Mouse (Mus musculus): ENCODE data around the gene Gm10271. TPM values are rescaled to one million over a fixed set of nuclear protein-coding genes. Genes with fewer than 3 reads are reported as not detected.

The Gm10271 gene
- polyA plus RNA-seq, 1 experiment = not detected

- no peak for DNase-seq
- Histone ChIP-seq H3K36me3 (ENCODE audit: control insufficient read depth, insufficient read depth, low read length) (peaks cover 12% of the 10 kb centered on the region), H3K4me1 (ENCODE audit: control insufficient read depth, insufficient read depth, low read length) (no peaks in the 10 kb centered on the region), H3K27me3 (replicated peaks; ENCODE audit: control insufficient read depth, insufficient read depth, low read length) (no peaks in the 10 kb centered on the region), H3K4me3 (ENCODE audit: insufficient read depth, low read depth, low read length) (no peak overlapping the region), H3K27ac (ENCODE audit: insufficient read depth, low read depth, low read length) (no peak overlapping the region)
- WGBS = 64% methylated on average over 8 of the region's 8 CpGs
- TF ChIP-seq POLR2A (IDR thresholded peaks at IDR 0.05; ENCODE audit: low read depth, low read length) (no peak), CTCF (conservative IDR thresholded peaks at IDR 0.05; ENCODE audit: insufficient read depth, insufficient read length, low read depth, low read length) (no peak)
Measured at GRCm38 (mm10) chr10:116916581-116916980, 55.8 kb downstream of the Gm10271 start.

GRCm38 (mm10) chr10:116915286-116915685 lies 57.1 kb downstream of the Gm10271 start:
- no peak overlapping the region for H3K27ac ChIP-seq (ENCODE audit: insufficient read depth, low read depth, low read length)
- H3K27me3 ChIP-seq (replicated peaks; ENCODE audit: control insufficient read depth, insufficient read depth, low read length) = no peaks in the 10 kb centered on the region
- WGBS = 87% methylated on average over 8 of the region's 8 CpGs
- H3K4me1 ChIP-seq (ENCODE audit: control insufficient read depth, insufficient read depth, low read length) = no peaks in the 10 kb centered on the region
- peaks cover 18% of the 10 kb centered on the region for H3K36me3 ChIP-seq (ENCODE audit: control insufficient read depth, insufficient read depth, low read length)
- DNase-seq = no peak
- no peak overlapping the region for H3K4me3 ChIP-seq (ENCODE audit: insufficient read depth, low read depth, low read length)
- TF ChIP-seq CTCF (conservative IDR thresholded peaks at IDR 0.05; ENCODE audit: insufficient read depth, insufficient read length, low read depth, low read length) = no peak
- TF ChIP-seq POLR2A (IDR thresholded peaks at IDR 0.05; ENCODE audit: low read depth, low read length) = no peak

GRCm38 (mm10) chr10:116914586-116914985 lies 57.8 kb downstream of the Gm10271 start:
- no peak for TF ChIP-seq POLR2A (IDR thresholded peaks at IDR 0.05; ENCODE audit: low read depth, low read length)
- TF ChIP-seq CTCF (conservative IDR thresholded peaks at IDR 0.05; ENCODE audit: insufficient read depth, insufficient read length, low read depth, low read length) = no peak
- WGBS = 71% methylated on average over 9 of the region's 9 CpGs
- Histone ChIP-seq H3K27ac (ENCODE audit: insufficient read depth, low read depth, low read length) (no peak overlapping the region), H3K36me3 (ENCODE audit: control insufficient read depth, insufficient read depth, low read length) (peaks cover 22% of the 10 kb centered on the region), H3K4me3 (ENCODE audit: insufficient read depth, low read depth, low read length) (no peak overlapping the region), H3K27me3 (replicated peaks; ENCODE audit: control insufficient read depth, insufficient read depth, low read length) (no peaks in the 10 kb centered on the region), H3K4me1 (ENCODE audit: control insufficient read depth, insufficient read depth, low read length) (no peaks in the 10 kb centered on the region)
- no peak for DNase-seq

GRCm38 (mm10) chr10:116913647-116914273 lies 58.6 kb downstream of the Gm10271 start:
- no peak for TF ChIP-seq POLR2A (IDR thresholded peaks at IDR 0.05; ENCODE audit: low read depth, low read length)
- TF ChIP-seq CTCF (conservative IDR thresholded peaks at IDR 0.05; ENCODE audit: insufficient read depth, insufficient read length, low read depth, low read length) = no peak
- Histone ChIP-seq H3K4me3 (ENCODE audit: insufficient read depth, low read depth, low read length) (no peak overlapping the region), H3K27me3 (replicated peaks; ENCODE audit: control insufficient read depth, insufficient read depth, low read length) (no peaks in the 10 kb centered on the region), H3K27ac (ENCODE audit: insufficient read depth, low read depth, low read length) (no peak overlapping the region), H3K36me3 (ENCODE audit: control insufficient read depth, insufficient read depth, low read length) (peaks cover 21% of the 10 kb centered on the region), H3K4me1 (ENCODE audit: control insufficient read depth, insufficient read depth, low read length) (no peaks in the 10 kb centered on the region)
- no peak for DNase-seq
- WGBS = 82% methylated on average over 17 of the region's 17 CpGs

GRCm38 (mm10) chr10:116912850-116913249 lies 59.6 kb downstream of the Gm10271 start:
- DNase-seq = no peak
- WGBS = 92% methylated on average over 9 of the region's 9 CpGs
- H3K4me1 ChIP-seq (ENCODE audit: control insufficient read depth, insufficient read depth, low read length) = no peaks in the 10 kb centered on the region
- TF ChIP-seq CTCF (conservative IDR thresholded peaks at IDR 0.05; ENCODE audit: insufficient read depth, insufficient read length, low read depth, low read length) (no peak), POLR2A (IDR thresholded peaks at IDR 0.05; ENCODE audit: low read depth, low read length) (no peak)
- no peaks in the 10 kb centered on the region for H3K27me3 ChIP-seq (replicated peaks; ENCODE audit: control insufficient read depth, insufficient read depth, low read length)
- H3K36me3 ChIP-seq (ENCODE audit: control insufficient read depth, insufficient read depth, low read length) = peaks cover 21% of the 10 kb centered on the region
- no peak overlapping the region for H3K4me3 ChIP-seq (ENCODE audit: insufficient read depth, low read depth, low read length)
- no peak overlapping the region for H3K27ac ChIP-seq (ENCODE audit: insufficient read depth, low read depth, low read length)

GRCm38 (mm10) chr10:116908901-116909642 lies 63.3 kb downstream of the Gm10271 start:
- peaks cover 16% of the 10 kb centered on the region for H3K36me3 ChIP-seq (ENCODE audit: control insufficient read depth, insufficient read depth, low read length)
- no peak for TF ChIP-seq POLR2A (IDR thresholded peaks at IDR 0.05; ENCODE audit: low read depth, low read length)
- TF ChIP-seq CTCF (conservative IDR thresholded peaks at IDR 0.05; ENCODE audit: insufficient read depth, insufficient read length, low read depth, low read length) = no peak
- DNase-seq = no peak
- H3K27me3 ChIP-seq (replicated peaks; ENCODE audit: control insufficient read depth, insufficient read depth, low read length) = no peaks in the 10 kb centered on the region
- no peaks in the 10 kb centered on the region for H3K4me1 ChIP-seq (ENCODE audit: control insufficient read depth, insufficient read depth, low read length)
- 74% methylated on average over 15 of the region's 15 CpGs for whole genome bisulfite sequencing
- no peak overlapping the region for H3K27ac ChIP-seq (ENCODE audit: insufficient read depth, low read depth, low read length)
- no peak overlapping the region for H3K4me3 ChIP-seq (ENCODE audit: insufficient read depth, low read depth, low read length)

Other genes with a start within 250 kb of the Gm10271 start
- 0.02 and 0.04 TPM in 2 replicates for gene Myrfl, start 75.7 kb downstream of the Gm10271 start, polyA plus RNA-seq (2012; rRNA removed)
- gene Rab3ip, start 21.8 kb downstream of the Gm10271 start, polyA plus RNA-seq (2012; rRNA removed) = 641 and 892 TPM in 2 replicates
- gene Best3, start 13.7 kb upstream of the Gm10271 start, polyA plus RNA-seq (2012; rRNA removed) = 0.97 and 1.1 TPM in 2 replicates
- gene Lrrc10, start 72.7 kb upstream of the Gm10271 start, polyA plus RNA-seq (2012; rRNA removed) = 0.13 TPM in 1 of 2 replicates, not detected in the other
- gene Cct2, start 91.2 kb upstream of the Gm10271 start, polyA plus RNA-seq (2012; rRNA removed) = 67.1 and 84.6 TPM in 2 replicates
- 13.0 and 13.2 TPM in 2 replicates for gene Frs2, start 175.9 kb upstream of the Gm10271 start, polyA plus RNA-seq (2012; rRNA removed)